Mouse (Mus musculus) cerebellum, adult 9-11 months (tissue): ENCODE measurements around the gene Tbc1d9b.

Source experiments
- DNase-seq: peaks from one replicate; pipeline ENCODE4 v3.0.0; 2022

The Tbc1d9b gene

DNA sequence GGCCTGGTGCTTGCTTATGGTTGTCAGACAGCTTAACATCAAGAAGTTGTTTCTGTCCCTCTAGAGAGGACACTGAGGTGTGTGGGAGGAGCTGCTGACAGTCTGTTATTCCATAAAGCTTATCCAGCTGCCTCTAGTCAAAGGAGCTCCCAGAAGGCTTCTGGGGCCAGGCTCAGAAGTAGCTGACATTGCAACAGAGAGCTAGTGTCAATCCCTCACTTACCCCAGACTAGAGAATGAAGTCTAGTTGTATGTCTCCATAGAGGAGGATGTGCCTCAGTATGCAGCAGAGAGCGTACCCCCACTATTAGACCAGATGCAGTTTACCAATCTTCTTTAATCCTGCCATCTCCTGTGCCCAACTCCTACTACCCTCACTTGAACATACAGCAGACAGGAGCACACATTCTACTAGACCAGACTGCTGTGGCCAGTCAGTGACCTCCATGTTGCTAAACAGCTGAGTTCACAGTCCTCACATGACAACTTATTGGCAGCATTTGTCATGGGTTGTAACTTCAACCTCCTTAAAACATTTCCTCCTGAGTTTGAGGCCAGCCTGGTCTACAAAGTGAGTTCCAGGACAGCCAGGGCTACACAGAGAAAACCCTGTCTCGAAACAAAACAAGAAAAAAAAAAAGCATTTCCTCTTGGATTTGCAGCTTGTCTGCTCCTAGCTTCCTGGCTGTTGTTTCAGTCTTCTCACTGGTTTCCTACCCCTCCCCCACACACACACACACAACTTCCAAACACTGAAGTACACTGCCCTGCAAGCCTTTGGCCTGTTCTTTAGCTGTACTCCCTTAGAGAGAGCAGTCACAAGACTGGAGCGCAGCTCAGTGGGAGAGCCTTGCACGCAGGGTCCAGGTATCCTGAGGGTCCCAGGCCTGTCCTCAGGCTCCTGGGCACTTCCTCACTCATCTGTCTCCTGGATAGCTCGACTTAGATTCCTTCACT, 47.6 kb downstream of the Tbc1d9b start:
- no peak for DNase-seq

DNA sequence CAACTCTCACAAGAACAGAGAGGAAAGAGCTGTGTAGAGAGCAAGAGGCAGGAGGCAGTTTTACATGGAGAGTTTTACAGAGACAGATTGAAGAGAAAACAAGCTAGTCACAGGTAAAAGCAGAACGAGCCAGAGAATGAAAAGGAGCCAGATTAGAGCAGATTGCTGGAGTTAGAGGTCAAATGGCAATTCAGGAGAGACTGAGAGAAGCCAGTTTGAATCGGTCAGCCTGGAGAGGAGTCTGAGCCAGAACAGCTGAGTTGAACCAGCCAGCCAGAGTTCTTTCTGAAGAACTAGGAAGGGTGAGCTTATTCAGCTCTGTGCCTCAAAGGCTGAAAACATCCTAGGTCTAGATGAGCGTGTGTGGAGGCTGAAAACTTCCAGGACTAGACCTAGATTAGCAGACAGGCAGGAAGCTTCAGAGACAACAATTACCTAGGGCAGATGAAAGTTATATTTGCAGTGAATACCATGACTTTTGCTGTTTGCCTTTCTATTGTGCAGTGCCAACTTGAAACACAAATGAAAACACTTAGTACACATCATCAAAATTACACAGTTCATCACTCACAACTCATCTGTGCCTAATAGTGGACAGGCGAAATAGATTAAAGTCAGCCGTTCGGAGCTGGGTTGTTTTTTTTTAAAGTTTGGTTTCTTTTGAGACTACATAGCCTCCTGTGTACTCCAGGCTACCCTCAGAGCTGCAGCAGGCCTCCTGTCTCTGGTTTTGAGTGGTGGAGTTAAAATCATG, 49.5 kb downstream of the Tbc1d9b start:
- DNase-seq, result no peak

DNA sequence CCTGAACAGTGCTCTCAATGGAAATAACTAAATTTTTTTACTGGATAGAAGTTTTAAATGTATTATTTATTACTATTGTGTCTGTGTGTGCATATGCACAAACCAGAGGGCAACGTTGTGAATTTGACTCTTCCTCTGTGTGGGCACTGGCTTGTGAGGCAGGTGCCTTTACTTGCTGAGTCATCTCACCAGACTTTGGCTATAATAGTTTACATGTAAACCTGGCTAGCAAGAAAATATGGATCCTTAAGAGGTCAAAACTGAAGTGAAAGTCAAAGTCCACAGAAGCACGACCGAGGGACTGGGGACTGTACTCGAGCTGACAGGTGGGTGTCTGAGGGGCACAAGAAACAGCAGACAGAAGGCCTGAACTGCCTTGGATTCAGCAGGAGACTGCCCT, 51.5 kb downstream of the Tbc1d9b start:
- DNase-seq, result no peak

DNA sequence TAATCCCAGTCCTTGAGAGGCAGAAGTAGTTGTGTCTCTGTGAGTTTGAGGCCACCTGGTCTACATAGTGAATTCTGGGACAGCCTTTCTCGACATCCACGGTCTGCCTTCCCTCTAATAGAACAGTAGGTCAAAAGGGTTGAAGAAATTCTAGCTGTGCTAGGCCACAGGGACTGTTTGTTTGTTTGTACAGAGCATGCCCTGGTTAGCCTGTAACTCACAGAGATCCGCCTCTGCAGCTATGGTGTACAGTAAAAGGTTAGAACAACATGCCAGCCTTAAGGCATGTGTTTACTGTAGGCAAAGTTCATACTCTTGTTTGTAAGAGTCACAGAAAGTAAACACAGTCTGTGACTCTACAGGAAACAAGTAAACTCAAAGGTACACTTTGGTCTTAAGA, 53.6 kb downstream of the Tbc1d9b start:
- DNase-seq, result no peak

DNA sequence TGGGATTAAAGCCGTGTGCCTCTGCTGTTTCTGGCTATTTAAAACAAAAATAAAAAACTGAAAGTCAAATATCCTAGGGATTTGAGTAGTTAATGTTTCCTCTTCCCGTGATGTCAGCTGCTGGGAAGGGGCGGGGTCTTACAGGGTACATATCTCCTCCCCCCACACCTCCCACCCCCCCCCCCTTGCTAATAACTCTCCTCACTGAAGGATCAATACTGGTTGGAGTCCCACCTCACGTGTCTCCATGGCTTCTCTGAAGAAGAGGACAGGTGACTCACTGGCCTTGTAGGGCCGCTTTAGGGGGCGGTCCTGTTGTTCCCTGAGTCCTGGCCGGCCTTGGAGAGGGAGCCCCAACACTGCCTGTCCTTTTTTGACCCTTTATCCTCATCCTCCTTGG, 57.5 kb downstream of the Tbc1d9b start:
- DNase-seq, result no peak

DNA sequence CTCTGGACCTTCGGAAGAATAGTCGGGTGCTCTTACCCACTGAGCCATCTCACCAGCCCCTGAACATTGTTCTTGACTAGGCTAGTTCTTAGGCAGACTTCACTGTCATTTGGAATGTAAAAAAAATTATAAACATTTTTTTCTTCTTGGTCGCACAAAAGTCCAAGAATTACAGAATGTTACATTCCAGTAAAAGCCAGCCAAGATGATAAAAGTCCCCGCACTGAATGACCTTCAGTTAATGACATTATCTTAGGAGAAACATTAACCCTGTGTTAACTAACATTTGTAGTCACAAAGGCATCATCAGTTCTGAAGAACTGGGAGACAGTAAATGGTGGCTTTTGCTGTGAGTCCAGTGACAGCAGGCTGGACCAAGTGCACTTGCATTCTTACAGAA, 59.2 kb downstream of the Tbc1d9b start:
- no peak for DNase-seq

DNA sequence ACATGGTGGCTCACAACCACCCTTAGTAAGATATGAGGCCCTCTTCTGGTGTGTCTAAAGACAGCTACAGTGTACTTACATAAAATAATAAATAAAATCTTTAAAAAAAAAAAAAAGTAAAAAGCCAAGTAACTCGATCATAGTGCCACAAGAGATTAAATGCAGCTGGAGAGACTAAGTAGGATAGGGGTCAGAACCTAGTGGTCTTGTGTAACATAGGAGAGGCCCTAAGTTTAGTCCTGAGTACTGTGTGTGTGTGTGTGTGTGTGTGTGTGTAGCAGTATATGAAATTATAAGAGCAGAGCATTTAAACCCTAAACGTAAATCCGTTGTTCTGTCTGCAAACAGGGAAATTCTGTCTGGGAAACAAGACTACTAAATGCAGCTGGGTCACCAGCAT, 61.1 kb downstream of the Tbc1d9b start:
- DNase-seq, result no peak

DNA sequence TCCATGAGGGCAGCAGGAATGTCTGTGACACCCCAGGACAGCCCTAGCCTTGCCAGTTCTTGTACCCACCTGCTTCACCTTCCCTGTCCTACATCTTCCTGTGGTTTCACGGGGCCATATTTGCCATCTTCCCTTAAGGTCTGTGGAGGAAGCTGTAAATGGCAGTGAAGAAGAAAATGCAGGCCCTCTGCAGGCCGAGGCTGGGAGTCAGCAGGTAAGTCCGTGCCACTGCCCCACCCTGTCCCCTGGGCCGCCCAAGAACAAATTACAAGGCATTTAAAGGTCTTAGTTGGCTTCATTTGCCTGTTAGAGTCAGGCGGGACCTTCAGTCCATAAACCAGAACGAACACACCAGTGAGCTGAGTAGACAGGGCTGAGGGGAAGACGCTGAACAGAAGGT, 62.9 kb downstream of the Tbc1d9b start:
- DNase-seq, result no peak

DNA sequence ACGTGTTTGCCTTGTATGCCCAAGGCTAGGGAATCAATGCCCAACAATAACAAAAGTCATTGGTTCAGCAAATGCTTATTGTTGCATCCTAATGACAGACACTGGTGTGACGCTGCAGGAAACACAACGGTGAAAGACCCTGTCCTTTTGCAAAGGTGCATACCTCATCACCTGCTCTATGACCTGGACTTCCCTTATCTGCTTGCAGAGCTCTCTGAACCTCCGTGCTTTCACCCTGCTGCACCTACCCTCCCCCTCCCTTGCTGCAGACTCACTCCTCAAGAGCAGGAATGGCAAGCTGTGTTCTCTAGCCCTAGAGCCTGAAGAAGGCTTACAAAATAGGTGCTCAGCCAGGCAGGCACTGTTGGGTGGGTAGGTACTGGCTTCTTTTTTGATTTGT, 63.6 kb downstream of the Tbc1d9b start:
- no peak for DNase-seq

DNA sequence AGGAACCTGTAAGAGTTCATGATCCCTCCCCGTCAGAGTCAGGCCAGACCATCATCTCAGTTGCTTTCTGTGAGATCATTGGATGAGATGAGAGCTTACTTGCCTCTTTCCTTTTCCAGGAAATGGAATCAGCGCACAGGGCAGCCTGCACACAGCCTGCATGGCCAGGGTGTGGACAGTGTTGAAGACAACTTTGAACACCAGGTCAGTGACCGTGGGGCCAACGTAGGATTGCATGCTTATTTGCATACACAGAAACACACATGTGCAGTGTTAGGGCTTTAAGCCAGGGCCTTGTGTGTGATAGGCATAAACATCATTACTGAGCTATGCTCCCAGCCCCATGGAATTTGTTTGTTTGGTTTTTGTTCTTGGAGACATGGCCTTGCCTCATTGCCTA, 66.3 kb downstream of the Tbc1d9b start:
- no peak for DNase-seq

DNA sequence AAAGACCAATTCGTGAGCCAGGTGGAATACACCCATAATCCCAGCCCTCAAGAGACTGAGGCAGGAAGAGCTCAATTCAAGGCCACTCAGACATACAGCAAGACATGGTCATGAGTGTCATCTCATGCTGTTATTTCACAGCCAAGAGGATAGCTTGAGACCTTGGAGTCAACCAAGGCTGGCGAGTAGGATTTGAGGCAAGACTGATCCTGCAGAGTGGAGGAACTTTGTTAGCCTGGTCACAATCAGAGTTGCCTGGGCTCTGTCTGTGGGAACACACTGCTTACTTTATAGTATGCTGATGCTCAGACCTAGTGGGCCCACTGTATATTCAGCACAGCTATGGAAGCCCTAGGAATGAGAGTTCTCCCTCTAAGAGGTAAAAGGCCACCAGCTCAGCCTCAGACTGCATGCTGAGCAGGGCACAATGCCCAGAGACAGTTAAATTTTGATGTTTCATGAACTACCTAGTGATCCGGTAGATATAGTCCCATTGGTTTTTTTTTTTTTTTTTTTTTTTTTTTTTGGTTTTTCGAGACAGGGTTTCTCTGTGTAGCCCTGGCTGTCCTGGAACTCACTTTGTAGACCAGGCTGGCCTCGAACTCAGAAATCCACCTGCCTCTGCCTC, 67.1 kb downstream of the Tbc1d9b start:
- DNase-seq, result no peak

DNA sequence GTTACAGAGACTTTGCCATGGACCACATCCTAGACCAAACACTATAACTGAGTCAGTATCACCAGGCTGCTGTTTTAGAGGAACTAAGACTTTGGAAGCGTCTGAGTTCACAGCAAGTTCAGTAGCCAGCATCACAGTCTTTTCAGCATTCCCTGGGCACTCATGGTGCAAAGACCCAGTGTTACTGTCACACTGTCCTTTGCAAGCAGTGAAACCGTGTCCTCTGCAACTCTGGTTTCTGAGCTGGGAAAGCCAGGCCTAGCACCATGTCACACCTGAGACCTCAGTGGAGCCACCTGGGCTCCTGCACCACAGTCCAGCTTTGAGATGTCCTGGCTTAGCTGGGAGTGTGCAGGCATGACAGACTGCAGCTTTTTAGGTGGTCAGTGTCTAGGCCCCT, 67.7 kb downstream of the Tbc1d9b start:
- no peak for DNase-seq

DNA sequence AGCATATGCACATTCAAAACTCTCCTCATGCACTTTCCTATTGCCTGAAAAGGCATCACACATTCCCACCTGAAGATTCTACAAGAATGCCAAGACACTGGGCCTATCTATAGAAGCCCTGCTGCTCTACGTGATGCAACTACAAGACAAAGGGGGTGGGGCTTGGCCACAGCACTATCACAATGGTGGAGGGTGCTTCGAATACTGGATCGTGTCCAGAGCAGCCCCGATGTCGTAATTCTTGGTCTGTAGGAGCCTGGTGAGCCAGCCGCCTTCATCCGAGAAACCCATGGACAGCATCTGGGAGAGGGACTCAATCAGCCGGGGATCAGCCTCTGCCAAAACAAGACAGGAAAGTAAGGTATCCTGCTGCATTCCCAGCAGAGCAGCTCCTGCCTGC, 69.4 kb downstream of the Tbc1d9b start:
- no peak for DNase-seq

DNA sequence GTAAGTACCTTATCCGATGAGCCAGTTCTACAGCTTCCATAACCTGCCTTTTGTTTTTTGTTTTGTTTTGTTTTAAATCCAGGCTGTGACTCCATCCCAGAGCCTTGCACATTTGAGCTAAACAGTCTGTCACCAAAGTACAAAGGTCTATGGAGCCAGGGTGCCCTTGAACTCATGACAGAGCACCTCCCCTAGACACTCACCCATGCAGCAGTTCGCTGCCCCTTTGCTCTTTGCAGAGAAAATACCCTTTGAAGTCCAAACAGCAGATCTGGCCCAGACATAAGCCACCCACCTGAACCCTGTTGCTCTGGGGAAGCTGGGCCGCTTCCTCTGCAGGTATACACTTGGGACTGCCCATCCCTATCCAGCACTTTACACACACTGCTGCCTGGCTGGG, 70.4 kb downstream of the Tbc1d9b start:
- DNase-seq, result no peak

DNA sequence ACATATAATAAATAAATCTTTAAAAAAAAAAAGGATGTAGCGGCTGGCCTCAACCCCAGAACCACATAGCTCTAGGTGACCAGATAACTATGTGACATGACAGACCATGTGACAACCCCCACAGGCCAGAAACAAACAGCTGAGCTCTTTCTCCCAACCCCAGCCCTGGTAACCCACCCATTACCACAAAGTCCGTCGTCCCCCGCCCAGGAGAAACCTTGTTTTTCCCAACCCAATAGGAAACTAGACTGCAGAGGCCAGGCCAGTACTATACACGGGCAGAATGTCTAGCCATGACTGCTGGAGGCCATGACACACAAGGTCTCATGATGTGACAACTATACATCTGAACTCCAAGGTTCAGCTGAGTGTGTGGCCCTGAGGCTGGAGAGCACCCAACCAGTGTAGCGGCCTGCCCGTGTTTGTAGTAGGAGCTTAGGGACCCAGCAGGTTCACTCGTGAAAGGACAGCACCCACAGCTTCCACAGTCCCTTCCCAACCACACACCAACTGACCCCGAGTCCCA, 72.2 kb downstream of the Tbc1d9b start:
- DNase-seq, result no peak

DNA sequence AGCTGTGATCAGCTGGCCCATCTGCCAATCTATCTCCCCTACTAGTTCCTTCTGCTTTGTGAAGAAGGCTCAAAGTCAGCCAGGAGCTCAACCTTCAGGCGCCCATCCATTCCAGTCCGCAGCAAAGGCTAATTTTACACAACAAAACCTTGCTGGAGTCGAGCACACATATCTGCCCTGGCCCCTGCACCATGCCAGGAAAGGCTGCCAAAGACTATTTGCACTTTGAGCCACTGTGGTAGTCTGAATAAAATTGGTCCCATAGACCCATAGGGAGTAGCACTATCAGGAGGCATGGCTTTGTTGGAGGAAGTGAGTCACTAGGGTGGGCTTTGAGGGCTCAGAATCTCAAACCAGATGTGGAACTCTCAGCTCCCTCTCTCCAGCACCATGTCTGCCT, 74.2 kb downstream of the Tbc1d9b start:
- DNase-seq, result peak; percentile 5

DNA sequence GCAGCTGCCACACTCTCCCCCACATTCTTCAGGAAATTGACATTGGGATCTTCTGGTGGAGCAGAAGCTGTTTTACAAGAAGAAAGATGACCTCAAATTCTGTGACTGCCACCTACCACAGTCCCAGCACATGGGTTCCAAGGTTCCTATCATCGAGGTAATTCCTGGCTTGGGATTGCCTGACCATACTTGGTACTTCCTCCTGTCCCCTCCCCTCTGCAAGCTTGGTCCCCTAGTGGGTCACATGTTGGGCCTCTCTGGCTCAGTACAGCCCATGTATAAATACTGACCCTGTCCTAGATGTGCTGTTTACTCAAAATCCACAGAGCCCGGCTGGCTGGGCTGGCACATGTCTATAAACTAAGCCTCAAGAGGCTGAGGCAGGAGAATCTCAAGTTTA, 74.8 kb downstream of the Tbc1d9b start:
- no peak for DNase-seq

DNA sequence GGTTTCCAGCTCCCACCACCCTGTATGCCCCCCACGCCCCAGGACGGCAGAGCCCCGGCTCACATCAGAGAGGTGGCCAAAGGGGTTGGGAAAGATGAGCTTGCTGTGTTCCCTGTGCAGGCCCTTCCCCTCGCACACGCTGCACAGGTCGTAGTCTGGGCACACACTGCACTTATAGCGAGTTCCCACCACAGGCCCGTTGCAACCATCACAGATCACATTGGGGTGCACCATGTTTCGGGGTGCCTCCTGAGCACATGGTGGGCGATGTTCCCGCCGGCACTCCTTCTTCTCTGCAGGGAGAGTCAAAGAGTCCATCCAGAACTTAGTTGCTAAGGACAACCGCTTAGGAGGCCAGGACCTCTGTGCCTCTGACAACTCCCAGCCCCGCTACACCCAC, 76.1 kb downstream of the Tbc1d9b start:
- no peak for DNase-seq

DNA sequence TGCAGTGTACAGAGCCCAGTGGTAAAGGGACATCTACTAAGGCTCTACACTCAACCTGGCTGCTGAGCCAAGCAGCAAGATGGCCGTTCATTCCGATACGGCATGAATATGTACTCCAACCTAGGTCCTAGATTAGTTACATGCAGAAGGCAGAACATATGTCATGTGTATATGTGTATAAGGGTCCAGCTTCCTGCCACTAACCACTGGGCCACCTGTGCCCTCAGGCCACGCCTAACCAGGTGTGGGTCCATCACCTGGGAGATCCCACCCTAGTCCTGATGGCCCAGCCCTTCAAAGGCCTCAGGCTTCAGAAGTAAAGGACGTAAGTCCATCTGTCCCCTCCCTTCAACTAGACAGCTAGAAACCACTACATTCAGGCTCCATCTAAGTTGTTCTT, 76.8 kb downstream of the Tbc1d9b start:
- no peak for DNase-seq

DNA sequence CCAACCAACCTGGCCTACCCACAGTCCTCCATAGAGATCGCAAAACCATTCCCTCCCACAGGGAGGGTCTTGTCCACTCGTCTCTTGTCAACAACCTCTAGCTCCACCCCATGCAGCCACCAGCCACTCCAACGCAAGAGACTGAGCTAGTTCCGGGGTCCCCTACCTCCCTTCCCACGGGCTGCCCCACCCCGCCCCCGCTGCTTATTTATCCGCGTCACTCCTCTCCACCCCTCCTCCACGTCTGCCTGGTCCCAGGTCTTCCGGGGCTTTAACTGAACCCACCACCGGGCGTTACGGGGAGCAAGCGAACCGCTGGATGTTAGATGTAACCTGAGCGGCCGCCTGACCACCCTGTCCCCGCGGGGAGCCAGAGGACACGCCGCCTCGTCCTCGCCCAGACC, 78.9 kb downstream of the Tbc1d9b start:
- DNase-seq, result peak; percentile 97

DNA sequence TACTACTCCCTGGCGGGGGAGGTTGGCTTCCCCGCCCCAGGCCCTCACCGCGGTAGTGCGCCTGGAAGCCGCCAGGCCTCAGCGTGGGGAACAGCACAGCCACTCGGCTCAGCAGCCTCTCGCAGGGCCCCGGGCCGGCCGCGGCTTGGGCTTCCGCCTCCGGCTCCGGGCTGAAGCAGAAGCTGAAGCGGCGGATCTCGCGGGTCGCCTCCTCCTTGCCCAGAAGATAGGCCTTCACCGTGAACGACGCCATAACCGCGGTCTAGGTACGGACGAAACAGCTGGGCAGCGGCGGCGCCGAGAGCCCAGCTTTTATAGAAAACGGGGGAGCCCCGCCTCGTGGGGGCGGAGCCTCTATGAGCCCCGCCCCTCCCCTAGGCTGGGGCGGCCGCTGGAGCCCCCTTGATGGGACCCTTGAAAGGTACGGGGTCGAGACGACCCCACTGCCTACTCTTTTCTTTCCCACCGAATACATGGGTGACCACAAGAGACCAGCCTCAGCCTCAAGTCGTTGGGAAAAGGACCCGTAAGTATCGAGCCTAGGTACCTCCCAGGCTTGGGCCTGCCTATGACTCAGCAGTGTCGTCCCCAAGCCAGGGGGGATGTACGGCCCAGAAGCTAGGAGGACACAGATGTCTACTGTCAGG, 79.4 kb downstream of the Tbc1d9b start, which contains the start of the genes Sqstm1 and Mgat4b:
Gene Sqstm1 (minus strand): TSS at position 323 of the 647 bp plus-strand sequence.
Gene Mgat4b (plus strand): TSS at position 386 of the 647 bp plus-strand sequence.
- peak; percentile 84 for DNase-seq

DNA sequence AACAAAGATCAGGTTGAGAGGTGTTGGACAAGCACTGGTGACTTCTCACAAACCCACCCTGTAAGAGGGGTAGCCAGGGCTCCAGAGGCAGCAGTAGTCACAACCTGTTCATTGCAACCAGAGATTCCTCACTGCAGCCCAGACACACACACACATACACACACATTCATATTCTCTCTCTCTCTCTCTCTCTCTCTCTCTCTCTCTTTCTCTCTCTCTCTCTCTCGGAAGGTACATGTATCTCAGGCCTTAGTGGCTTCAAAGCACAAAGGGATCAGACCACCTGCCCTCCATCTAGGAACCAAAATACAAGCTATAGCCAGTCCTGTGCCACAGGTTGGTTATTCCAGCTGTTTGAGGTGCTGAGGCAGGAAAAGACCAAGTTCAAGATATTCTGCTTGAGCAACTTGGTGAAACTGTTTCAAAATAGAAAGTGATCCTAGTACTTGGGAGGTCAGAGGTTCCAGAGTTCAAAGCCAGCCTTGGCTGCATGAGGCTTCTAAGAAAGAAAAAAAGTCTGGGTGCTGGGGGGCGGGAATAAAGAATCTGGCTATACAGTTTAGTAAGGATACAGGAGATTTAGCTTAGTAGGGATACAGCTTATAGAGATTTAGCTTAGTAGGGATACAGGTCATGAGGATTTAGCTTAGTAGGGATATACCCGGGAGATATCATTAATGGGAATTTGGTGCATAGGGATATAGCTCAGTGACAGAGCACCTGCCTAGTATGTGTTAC, 80.3 kb downstream of the Tbc1d9b start:
- no peak for DNase-seq
